In the genomic region with DNA sequence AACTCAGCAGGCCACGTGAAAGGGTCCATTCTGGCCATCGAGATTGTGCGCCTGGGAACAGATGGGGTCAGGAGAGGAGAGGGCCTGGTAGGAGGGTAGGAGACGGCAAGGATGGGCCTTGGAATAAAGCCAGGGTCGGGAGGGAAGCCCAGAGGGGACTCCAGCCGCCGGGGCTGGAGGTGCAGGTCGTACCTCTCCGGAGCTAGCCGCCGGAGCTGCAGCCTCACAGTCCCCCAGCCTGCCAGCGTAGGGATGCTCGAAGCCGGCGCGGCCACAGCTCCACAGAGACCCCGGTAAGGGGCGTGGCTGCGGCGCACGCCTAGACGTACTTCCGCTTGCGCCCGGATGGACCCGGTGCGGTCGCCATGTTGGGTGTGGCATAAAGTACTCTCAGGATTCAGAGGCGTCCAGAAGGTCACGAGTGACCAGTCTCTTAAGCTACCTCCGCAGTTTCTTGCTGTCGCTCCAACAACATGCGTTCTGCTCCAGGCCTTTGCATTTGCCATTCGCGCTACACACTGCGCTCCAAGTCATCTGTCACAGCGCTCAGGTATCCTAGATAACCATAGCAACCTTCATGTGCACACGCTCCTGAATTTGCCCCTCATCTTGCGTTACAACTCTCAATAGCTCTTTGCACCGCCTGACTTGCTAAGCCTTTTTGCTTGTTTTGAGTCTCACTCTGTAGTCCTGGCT, we compare ENCODE assay signal across 8 mouse cellular contexts. TPM values are rescaled to one million over a fixed set of nuclear protein-coding genes. Genes with fewer than 3 reads are reported as not detected.
DNase-seq lines count a peak whose midpoint lies in the region; ATAC-seq lines count a peak whose summit lies in the region.

TSS of gene Fbxl18 (minus strand) at position 504 of the 696 bp plus-strand sequence.

- intact Hi-C loops in left cerebral cortex, postnatal 14 days (cut with DNase I), result no loop called here

- ATAC-seq in activated CD4-positive, CD25-positive, alpha-beta regulatory T cell, adult 4 months, result peak; percentile 85
- peak; percentile 79 for ATAC-seq in common myeloid progenitor, adult 5-6 weeks (replicated peaks; ENCODE audit: low read depth, poor library complexity, severe bottlenecking)

- peak; percentile 89 for DNase-seq in gastrocnemius, adult 8-10 months (ENCODE audit: low spot score in 2 of 2)
- peak; percentile 78 for DNase-seq in hindlimb bud, embryonic 11.5 days (ENCODE audit: extremely low spot score, low read depth, low spot score)
- DNase-seq in left cerebral cortex, postnatal 14 days (ENCODE audit: low spot score in 2 of 2), result peak; percentile 87 to 90
- peak; percentile 93 for DNase-seq in mesoderm, embryonic 11.5 days (ENCODE audit: low read depth, low spot score)
- peak; percentile 86 to 87 for DNase-seq in right cerebral cortex, postnatal 36 days (ENCODE audit: low spot score in 2 of 2)
- peak; percentile 93 for DNase-seq in yolk sac, embryonic 10.5 days (ENCODE audit: low spot score)

RNA-seq across cellular contexts. Expression of gene Fbxl18, which starts in this region (rescaled TPM):
- polyA plus RNA-seq in activated CD4-positive, CD25-positive, alpha-beta regulatory T cell, adult 4 months (2017; shearing (Covaris generic)), result 10 to 100 TPM in 1 of 2 experiments, 1 to 10 TPM in 1; 2.1 to 13.9 TPM
- total RNA-seq in common myeloid progenitor, adult 5-6 weeks (2017), result 2.0 and 3.9 TPM in 2 replicates
- 1 to 10 TPM; 4.4 to 6.8 (median 5.3) TPM for total RNA-seq in gastrocnemius, adult 8-10 months (2022)
- total RNA-seq in left cerebral cortex, postnatal 14 days (2021), result 10 to 100 TPM; 34.2 to 34.4 TPM

Comparison
In these comparisons a context has a peak if more than half of its experiments do, and no peak if none do; other contexts are left out.
1. Peak in every context shown above with its lines: DNase-seq and ATAC-seq.